Mouse (Mus musculus) forebrain, embryonic 10.5 days (tissue): Measurements from ENCODE around the gene Galnt6. TPM values are rescaled to one million over a fixed set of nuclear protein-coding genes. Genes with fewer than 3 reads are reported as not detected.

ENCODE experiments used
- DNase-seq: peaks from one replicate; pipeline ENCODE4 v3.0.0-alpha.2; 2017; ENCODE audit warnings: low spot score; ENCODE audit errors: extremely low spot score
- H3K27ac ChIP-seq: fragments of 300-500 bp; sonication (generic); 2 replicates; pipeline ENCODE4 v1.5.1; 2016; ENCODE audit warnings: mild to moderate bottlenecking
- H3K27me3 ChIP-seq: fragments of 300-500 bp; sonication (generic); 2 replicates; pipeline ENCODE4 v1.6.1; 2016; ENCODE audit warnings: mild to moderate bottlenecking; ENCODE audit not compliant: poor library complexity, severe bottlenecking
- H3K36me3 ChIP-seq: fragments of 300-500 bp; sonication (generic); replicated peaks from 2 replicates; pipeline ENCODE4 v1.6.1; 2016; ENCODE audit warnings: mild to moderate bottlenecking, moderate library complexity
- H3K4me1 ChIP-seq: fragments of 300-500 bp; sonication (generic); 2 replicates; pipeline ENCODE4 v1.6.1; 2016
- H3K4me3 ChIP-seq: fragments of 300-500 bp; sonication (generic); 2 replicates; pipeline ENCODE4 v1.5.1; 2016; ENCODE audit warnings: mild to moderate bottlenecking, moderate library complexity
- H3K9me3 ChIP-seq: fragments of 300-500 bp; sonication (generic); 2 replicates; pipeline ENCODE4 v1.6.1; 2016; ENCODE audit warnings: mild to moderate bottlenecking, moderate library complexity
- WGBS: fragments of 180-500 bp; shearing (Covaris S2); methylation state at CpG from one replicate; pipeline ENCODE4 v1.1.7; 2016; 5-methylcytosine and 5-hydroxymethylcytosine counted together
- polyA plus RNA-seq: library from polyadenylated mRNA; unstranded; fragments of >200 nt; fragmentation: Nextera tagmentation; extraction: Ambion mirVana; gene quantifications from 2 replicates; pipeline ENCODE4 v1.2.1, GENCODE M21; 2016

Gene Galnt6
- polyA plus RNA-seq, 1 experiment from 2014 or later, result not detected

DNA sequence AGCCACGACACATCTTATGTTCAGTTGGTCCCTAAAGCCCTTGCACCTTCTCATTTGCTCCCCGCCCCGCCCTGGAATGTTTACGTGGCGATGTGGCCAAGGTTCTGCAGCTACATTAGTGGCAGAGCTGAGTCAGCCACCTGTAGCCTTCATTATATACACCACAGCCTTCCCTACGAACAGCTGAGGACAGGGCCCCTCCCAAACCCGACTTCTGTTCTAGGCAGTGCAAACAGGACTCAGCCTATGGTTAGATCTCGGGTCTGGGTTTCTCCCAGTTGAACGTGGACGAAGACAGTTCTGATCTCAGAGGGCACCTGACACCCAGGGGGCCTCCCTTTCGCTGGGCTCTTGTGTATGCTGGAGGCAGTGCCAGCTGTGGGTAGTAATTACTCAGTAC, 1.3 kb downstream of the Galnt6 start:
- H3K27me3 ChIP-seq, result peaks cover 71% of the 10 kb centered on the region
- peaks cover 16% of the 10 kb centered on the region for H3K4me1 ChIP-seq
- DNase-seq, result no peak
- H3K9me3 ChIP-seq, result no peaks in the 10 kb centered on the region
- no peak overlapping the region for H3K27ac ChIP-seq
- H3K4me3 ChIP-seq, result no peak overlapping the region
- WGBS, result 85% methylated on average over 11 of the region's 11 CpGs
- H3K36me3 ChIP-seq, result no peaks in the 10 kb centered on the region

DNA sequence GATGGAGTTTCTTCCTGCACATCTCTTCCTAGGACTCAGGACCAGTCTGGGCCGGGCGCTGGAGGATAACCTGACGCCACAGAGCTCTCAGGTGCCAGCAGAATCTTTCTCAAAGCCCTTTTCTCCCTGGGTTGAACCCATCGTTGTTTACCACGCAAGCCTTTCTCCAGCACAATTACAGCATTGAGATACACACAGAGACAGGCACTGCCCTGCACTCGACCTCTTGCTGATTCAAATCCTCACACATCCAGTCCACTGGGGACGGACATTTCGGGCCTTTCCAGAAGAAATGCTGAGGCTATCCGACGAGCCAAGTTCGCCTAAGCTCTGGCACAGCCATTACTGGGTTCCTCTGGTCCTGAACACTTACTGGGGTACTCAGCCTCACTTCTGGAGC, 2.5 kb downstream of the Galnt6 start:
- DNase-seq, result no peak
- H3K27me3 ChIP-seq, result peaks cover 67% of the 10 kb centered on the region
- no peak overlapping the region for H3K4me3 ChIP-seq
- no peaks in the 10 kb centered on the region for H3K9me3 ChIP-seq
- 82% methylated on average over 11 of the region's 11 CpGs for WGBS
- H3K27ac ChIP-seq, result no peak overlapping the region
- H3K4me1 ChIP-seq, result peaks cover 18% of the 10 kb centered on the region
- H3K36me3 ChIP-seq, result no peaks in the 10 kb centered on the region

DNA sequence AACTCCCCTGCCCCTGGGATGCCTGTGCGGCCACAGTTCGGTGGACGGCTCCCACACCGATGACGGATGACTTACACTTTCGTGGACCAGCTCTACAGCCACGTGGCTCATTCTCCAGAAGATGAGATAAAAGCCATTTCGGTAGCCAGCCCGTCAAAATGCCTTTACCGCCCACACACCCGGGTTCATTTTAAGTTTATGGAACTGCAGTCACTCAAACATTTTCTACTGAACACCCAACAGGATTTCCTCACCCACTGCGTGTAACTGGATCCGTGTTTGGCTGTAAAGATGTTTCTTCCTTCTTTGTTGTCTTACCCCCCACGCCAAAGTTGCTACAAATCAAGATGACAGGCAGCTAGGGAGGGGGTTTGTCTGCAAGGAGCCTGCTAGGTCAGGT, 5.7 kb downstream of the Galnt6 start:
- 88% methylated on average over 14 of the region's 14 CpGs for WGBS
- Histone ChIP-seq H3K9me3 (no peaks in the 10 kb centered on the region), H3K4me3 (no peak overlapping the region), H3K27me3 (peaks cover 35% of the 10 kb centered on the region), H3K27ac (no peak overlapping the region), H3K4me1 (peaks cover 6% of the 10 kb centered on the region), H3K36me3 (no peaks in the 10 kb centered on the region)
- DNase-seq, result no peak

DNA sequence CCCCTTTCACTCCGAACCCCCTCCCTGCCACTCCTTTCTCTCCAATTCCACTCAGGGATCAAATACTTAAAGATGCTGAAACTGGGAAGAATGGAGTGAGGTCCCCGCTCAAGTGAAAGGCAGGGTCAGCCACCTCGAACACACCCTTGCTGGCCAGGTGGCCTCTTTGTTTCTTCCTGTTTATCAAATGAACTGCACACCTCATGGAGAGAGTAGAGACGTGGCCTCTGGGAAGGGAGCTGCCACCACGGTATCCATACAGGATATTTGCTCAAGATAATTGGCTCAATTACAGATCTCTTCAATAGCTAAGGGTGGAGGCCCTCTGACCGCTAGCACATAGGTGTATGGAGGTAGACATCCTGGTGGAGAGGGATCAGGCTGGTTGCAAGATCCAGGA, 6.6 kb downstream of the Galnt6 start:
- no peak for DNase-seq
- H3K27ac ChIP-seq, result no peak overlapping the region
- peaks cover 5% of the 10 kb centered on the region; the same call in 1 of the 2 replicates for H3K4me1 ChIP-seq
- no peaks in the 10 kb centered on the region for H3K36me3 ChIP-seq
- H3K9me3 ChIP-seq, result no peaks in the 10 kb centered on the region
- H3K27me3 ChIP-seq, result peaks cover 26% of the 10 kb centered on the region
- no peak overlapping the region for H3K4me3 ChIP-seq
- 82% methylated on average over 6 of the region's 6 CpGs for WGBS

DNA sequence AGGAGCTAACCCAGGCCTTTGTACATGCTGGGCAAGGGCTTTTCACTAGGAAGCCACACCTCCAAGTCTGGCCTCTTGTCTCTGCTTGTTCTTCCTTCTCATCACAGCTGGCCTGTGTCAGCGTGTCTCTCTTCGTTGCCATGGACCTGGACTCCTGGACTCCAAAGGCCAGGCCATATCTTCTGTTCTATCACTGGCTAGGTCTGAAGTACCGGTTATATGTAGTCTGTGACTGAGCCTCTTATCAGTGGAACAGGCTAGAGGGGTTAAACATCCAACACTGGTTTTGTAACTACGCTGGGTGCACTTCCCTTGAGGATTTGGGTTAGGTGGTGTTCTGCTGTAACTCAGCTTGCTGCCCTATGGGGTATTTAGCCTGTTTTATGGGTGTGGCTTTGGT, 7.2 kb downstream of the Galnt6 start:
- no peaks in the 10 kb centered on the region for H3K36me3 ChIP-seq
- no peak for DNase-seq
- H3K4me1 ChIP-seq, result peaks cover 5% of the 10 kb centered on the region; the same call in 1 of the 2 replicates
- no peaks in the 10 kb centered on the region for H3K9me3 ChIP-seq
- peaks cover 21% of the 10 kb centered on the region for H3K27me3 ChIP-seq
- H3K4me3 ChIP-seq, result no peak overlapping the region
- no peak overlapping the region for H3K27ac ChIP-seq
- WGBS, result 72% methylated on average over 4 of the region's 4 CpGs

DNA sequence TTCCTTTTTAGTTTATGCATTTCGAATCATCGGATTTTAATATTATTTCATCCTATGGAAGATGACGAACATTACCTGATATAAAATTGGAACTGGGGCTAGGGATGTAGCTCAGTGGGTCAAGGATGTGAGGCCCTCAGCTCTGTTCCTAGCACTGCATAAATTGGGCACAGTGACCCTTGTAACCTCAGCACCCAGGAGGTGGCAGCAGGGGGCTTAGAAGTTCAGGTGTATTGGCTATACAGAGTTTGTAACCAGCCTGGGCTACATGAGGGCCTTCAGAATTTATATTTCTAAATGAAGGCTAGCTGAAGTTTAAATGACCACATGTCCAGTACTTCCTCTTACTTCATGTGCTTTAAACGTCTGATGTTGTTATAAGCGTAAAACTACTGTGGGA, 7.7 kb downstream of the Galnt6 start:
- Histone ChIP-seq H3K36me3 (no peaks in the 10 kb centered on the region), H3K27me3 (peaks cover 15% of the 10 kb centered on the region; the same call in 1 of the 2 replicates), H3K4me1 (peaks cover 5% of the 10 kb centered on the region; the same call in 1 of the 2 replicates), H3K4me3 (no peak overlapping the region), H3K27ac (no peak overlapping the region), H3K9me3 (no peaks in the 10 kb centered on the region)
- DNase-seq, result no peak
- 91% methylated on average over 5 of the region's 5 CpGs for WGBS

DNA sequence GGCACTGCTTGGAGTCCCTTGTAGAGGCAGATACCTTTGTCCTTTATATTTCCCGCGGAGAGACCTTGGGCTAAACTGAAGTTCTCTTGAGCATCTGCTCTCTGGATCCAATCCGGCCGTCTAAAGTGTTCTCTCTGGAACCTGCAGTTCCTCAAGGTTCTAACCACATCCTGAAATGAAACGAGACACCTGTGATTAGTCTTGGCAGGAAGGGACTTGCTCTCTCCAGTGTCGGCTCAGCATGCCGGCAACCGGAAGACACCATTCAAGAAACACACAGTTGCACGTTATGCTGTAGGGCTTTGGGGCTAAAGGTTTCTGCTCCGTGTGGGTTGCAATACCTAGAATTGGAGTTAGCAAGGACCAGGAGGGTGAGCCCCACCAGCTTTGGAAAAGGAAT, 9.1 kb downstream of the Galnt6 start:
- Histone ChIP-seq H3K27me3 (peaks cover 14% of the 10 kb centered on the region; the same call in 1 of the 2 replicates), H3K9me3 (no peaks in the 10 kb centered on the region), H3K4me3 (no peak overlapping the region)

DNA sequence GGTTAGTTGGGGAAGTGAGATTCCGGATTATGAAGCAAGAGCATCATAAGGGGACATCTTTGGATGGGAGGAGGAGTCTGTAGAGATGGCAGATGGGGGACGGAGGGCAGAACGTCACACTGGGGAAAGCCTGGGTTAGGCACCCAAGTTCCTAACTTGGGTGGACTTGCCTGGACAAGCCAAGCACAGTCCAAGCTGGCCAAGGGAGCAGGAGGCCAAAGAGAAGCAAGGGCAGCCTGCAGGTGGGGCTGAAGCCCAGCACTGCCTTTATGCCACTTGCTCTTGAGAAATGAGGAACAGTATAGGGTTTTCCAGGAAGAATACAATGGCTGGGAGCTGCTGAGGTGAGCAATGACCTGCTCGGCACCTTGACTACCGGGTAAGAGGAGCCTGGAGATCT, 10.0 kb downstream of the Galnt6 start:
- H3K4me3 ChIP-seq, result no peak overlapping the region
- H3K27me3 ChIP-seq, result peaks cover 14% of the 10 kb centered on the region; the same call in 1 of the 2 replicates
- H3K36me3 ChIP-seq, result no peaks in the 10 kb centered on the region
- H3K4me1 ChIP-seq, result peaks cover 13% of the 10 kb centered on the region
- no peaks in the 10 kb centered on the region for H3K9me3 ChIP-seq
- no peak overlapping the region for H3K27ac ChIP-seq
- DNase-seq, result no peak
- WGBS, result 92% methylated on average over 5 of the region's 5 CpGs

More for the DNA sequence above, 9.1 kb downstream of the Galnt6 start:
- no peak overlapping the region for H3K27ac ChIP-seq
- no peaks in the 10 kb centered on the region for H3K36me3 ChIP-seq
- DNase-seq, result no peak
- peaks cover 13% of the 10 kb centered on the region for H3K4me1 ChIP-seq
- WGBS, result 91% methylated on average over 10 of the region's 10 CpGs

DNA sequence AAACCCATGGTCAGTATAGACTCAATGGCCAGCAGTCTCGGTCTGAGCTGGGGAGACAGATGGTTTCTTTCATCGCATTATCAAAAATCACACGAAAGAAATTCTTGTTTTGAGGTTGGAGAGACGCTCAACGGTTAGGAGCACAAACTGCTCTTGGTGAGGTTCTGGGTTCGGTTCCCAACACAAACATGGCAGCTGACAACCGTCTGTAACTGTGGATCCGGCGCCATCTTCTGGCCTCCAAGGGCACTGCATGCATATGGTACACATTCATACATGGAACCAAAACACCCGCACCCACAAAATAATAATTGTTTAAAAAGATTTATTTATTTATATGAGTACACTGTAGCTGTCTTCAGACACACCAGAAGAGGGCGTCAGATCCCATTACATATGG, 10.6 kb downstream of the Galnt6 start:
- Histone ChIP-seq H3K4me3 (no peak overlapping the region), H3K27me3 (peaks cover 14% of the 10 kb centered on the region; the same call in 1 of the 2 replicates), H3K36me3 (no peaks in the 10 kb centered on the region), H3K4me1 (peaks cover 13% of the 10 kb centered on the region), H3K27ac (no peak overlapping the region), H3K9me3 (no peaks in the 10 kb centered on the region)
- 86% methylated on average over 11 of the region's 11 CpGs for WGBS
- no peak for DNase-seq

DNA sequence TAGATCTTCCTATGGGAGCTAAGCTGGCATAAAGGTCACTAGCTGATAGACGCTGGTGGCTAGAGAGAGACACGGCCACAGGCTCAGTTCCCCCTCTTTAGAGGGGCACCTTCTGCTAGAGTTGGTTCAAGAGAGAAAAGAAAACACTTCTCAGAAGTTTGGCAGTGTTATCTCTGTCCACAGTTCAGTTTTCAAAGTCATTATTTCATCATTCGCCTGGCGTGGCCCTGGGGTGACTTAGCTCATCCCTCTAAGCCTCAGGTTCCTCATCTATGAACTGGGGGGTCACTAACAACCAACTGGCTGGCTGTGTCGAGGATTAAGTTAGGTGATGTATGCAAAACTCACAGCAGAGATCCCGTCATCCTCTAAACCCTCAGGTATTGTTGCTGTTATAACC, 11.2 kb downstream of the Galnt6 start:
- 89% methylated on average over 6 of the region's 6 CpGs for WGBS
- peaks cover 17% of the 10 kb centered on the region for H3K4me1 ChIP-seq
- no peak for DNase-seq
- no peaks in the 10 kb centered on the region for H3K36me3 ChIP-seq
- no peaks in the 10 kb centered on the region for H3K9me3 ChIP-seq
- 0 out of 2 replicates have a peak, but pooled peaks cover 8% of the 10 kb centered on the region for H3K27me3 ChIP-seq
- no peak overlapping the region for H3K27ac ChIP-seq
- no peak overlapping the region for H3K4me3 ChIP-seq

DNA sequence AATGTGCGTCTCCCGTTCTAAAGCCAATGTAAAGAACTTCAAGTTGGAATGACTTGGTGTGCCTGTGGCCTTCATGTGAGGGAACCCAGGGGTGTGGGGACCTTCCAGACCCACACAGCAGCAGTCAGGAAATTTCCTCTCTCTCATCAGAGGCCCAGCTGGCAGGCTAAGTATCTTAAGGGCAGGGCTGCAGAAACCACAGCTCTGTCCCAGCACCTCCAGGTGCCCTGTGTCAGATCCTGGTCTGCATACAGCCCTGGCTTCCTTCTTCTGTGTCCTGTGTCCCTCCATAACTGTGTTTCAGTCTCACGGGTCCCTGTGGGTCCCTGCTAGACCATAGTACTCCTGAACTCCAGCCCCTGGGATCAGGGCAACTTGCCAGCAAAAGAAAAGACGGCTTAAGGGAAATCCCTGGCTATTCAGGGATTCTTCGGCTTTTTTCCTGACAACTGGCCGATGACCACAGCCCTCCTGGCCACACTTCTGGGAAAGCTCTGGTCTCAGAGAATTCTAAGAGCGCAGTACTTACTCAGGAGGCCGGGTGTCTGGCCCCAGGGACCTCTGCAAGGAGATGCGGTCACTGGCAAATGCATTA, 13.7 kb downstream of the Galnt6 start:
- Histone ChIP-seq H3K9me3 (no peaks in the 10 kb centered on the region), H3K36me3 (no peaks in the 10 kb centered on the region), H3K4me3 (no peak overlapping the region), H3K27me3 (no peaks in the 10 kb centered on the region), H3K27ac (no peak overlapping the region), H3K4me1 (peaks cover 12% of the 10 kb centered on the region)
- WGBS, result 59% methylated on average over 9 of the region's 9 CpGs
- no peak for DNase-seq

DNA sequence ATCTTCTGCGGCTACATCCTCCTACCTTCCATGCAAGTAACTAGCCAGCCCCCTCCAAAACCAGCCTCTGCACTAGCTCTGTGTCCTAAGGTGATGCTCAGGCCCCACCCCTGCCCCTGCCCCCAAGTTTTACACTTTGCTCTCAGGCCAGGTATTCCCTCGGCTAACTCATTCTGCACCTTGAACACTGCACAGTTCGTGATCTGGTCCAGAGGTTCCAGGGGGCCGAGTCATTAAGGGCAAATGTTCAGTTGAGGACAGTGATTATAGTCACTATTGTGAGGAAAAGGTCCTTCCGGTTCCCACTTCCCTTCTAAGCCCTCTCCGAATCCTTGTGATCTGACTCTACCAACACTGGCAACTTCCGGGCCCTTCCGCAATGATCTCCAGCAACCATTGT, 14.7 kb downstream of the Galnt6 start:
- Histone ChIP-seq H3K4me3 (no peak overlapping the region), H3K4me1 (peaks cover 12% of the 10 kb centered on the region), H3K36me3 (no peaks in the 10 kb centered on the region), H3K27ac (no peak overlapping the region), H3K27me3 (no peaks in the 10 kb centered on the region), H3K9me3 (no peaks in the 10 kb centered on the region)
- DNase-seq, result no peak
- 90% methylated on average over 8 of the region's 8 CpGs for whole genome bisulfite sequencing

DNA sequence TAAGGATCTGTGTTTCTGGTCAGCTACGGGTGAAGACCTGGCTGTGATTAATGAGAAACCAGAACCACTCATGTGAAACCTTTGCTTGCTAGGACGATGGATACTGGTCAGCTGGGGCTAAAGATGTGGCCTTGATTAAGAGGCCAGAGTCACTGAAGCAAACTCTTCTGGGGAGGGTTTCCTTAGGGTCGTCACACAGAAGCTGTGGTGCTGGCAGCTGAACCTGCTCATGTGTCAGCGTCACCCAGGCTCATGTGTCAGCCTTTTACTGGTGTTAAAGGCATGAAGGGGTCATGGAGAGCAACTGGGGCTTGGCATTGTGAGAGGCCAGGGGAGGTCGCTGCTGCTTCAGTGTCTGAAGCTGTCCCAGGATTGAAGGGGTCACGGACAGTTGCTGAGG, 18.3 kb downstream of the Galnt6 start:
- no peak for DNase-seq
- 71% methylated on average over 6 of the region's 6 CpGs for WGBS
- Histone ChIP-seq H3K4me1 (peaks cover 16% of the 10 kb centered on the region), H3K9me3 (no peaks in the 10 kb centered on the region), H3K36me3 (no peaks in the 10 kb centered on the region), H3K27ac (no peak overlapping the region), H3K27me3 (no peaks in the 10 kb centered on the region), H3K4me3 (no peak overlapping the region)
